Mouse (Mus musculus): Measurements from ENCODE around the gene Stx6.

- TF ChIP-seq CTCF (IDR thresholded peaks at IDR 0.05; ENCODE audit: insufficient read depth, low read length) (no peak), POLR2A (IDR thresholded peaks at IDR 0.05; ENCODE audit: borderline replicate concordance, extremely low read depth, low read depth, low read length) (no peak)
Measured at GRCm38 (mm10) chr1:155158970-155159484, 512 bp downstream of the Stx6 start.
